Mouse (Mus musculus): ENCODE data around the gene Zfyve9. TPM values are rescaled to one million over a fixed set of nuclear protein-coding genes. Genes with fewer than 3 reads are reported as not detected.
"Not testable (repeated sequence)": the region's sequence is repeated elsewhere in the genome, so short reads cannot be mapped to it uniquely, and the experiment has no call there.

Gene Zfyve9
- total RNA-seq, 2 experiments from 2014 or later = 27.1 to 28.0 TPM

DNA sequence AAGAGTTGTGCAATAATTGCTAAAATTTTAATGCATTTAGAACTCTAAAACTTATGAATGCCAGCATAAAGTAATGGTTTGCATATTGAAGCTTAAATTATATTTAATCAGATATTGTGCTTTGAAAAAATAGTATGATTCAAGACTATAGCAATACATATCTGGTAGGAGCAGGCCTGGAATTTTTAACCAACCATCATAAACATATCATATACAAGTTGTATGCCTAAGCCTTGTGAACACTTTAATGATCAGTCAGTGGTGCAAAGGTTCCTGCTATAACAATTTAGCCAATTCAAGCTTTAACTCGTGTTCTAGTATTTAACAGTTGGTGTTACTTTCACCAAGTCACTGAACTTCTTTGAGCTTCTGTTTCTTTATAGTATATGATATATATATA lies 50.1 kb downstream of the Zfyve9 start:
- no peak for DNase-seq (ENCODE audit: low spot score)
- intact Hi-C loops (cut with DNase I) = no loop called here

DNA sequence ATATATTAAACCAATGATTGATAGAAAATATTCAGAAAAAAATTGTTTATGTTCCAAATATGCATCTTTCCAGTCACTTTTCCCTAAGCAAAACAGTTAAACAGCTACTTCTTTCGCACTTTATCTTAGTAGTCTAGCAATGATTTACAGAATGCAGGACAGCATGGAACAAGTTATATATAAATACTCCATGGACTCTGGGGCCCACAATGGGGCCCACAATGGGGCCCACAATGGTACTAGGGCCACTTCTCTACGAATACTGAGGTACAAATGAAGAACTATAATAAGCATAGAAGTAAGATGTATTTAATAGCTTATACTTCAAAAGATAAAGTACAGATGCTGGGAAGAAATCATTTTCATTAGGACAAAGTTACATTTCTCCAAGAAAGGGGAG lies 56.5 kb downstream of the Zfyve9 start:
- DNase-seq (ENCODE audit: low spot score) = no peak
- intact Hi-C loops (cut with DNase I) = no loop called here

DNA sequence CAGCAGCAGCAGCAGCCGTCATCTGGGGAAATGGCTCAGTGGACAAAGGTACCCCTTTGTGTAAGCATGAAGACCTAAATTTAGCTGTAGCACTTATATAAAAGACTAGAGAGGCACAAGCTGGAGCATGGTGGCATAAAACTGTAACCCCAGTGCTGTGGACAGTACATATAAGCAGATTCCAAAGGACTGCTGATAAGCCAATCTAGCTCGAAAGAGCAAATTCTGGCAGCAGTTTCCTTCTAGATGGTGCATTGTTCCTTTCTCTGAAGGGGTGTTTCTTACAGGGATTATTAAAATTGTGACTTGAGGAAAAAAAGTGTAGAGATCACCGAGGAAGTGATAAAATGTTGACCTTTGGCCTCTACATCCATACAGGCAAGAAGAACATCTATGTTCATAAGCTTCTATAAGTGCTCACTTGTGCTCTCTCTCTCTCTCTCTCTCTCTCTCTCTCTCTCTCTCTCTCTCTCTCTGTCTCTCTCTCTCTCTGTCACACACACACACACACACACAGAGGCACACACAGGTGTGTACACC lies 59.3 kb downstream of the Zfyve9 start:
- intact Hi-C loops (cut with DNase I) = no loop called here
- no peak for DNase-seq (ENCODE audit: low spot score)

DNA sequence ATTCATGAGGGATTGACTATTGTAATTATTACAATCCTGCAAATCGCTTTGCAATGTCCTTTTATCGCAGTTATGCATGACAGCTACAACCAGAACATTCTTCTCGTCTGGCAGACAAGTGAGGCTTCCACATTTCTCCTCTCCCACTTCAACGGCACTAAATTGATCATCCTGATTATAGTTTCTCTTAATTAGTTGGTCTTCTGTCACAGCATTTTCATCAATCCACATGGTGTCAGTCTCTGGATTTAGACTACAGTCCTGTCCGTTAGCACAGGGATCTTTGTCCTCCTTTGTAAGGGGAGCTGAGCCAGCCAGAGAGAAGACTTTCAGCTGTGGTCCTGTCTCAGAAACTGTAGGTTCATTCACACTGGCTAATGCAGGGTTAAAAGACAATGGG lies 61.2 kb downstream of the Zfyve9 start, which contains the start of gene 3110021N24Rik:
Gene 3110021N24Rik, plus strand, starts transcription at position 301 of the 400 bp plus-strand sequence.
- intact Hi-C loops (cut with DNase I) = no loop called here
- DNase-seq (ENCODE audit: low spot score) = no peak

DNA sequence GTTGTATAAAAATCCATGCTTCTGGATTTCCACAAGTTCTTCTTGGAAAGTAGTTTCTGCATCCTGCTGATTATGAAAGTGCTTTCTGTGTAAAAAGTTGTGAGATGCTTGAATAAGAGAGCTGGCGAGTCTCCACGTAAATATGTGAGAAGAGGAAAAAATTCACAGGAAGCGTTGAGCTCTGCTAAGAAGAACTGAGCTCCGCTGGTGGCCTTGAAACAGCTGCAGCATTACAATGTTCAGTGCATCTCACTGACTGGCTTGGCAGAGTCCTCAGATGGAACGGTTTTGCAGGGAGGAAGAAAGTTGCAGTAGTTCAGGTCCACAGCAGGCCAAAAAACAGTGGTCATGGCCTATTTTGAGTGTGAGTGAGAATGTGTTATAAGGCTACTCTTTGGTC lies 72.4 kb downstream of the Zfyve9 start:
- intact Hi-C loops (cut with DNase I) = no loop called here
- DNase-seq (ENCODE audit: low spot score) = no peak

DNA sequence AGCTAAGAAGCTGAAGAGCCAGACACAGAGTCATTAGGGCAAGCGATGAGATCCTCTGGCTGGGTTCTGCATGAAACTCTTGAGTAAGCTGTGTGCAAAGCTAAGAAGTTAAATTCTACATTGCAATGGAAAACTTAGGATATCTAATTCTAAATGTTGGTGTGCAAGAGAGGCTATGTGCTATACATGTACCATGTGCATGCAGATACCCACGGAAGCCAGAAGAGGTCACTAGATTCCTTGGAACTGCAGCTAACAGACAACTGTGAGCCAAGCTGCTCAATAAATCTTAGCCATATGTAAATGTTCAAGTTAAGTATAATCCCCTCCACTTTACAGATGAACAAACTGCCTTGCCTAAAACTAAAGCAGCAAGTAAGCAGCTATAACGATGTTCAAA lies 83.7 kb downstream of the Zfyve9 start:
- intact Hi-C loops (cut with DNase I) = loop anchor here (5.0 to 10.0 kb wide), 3 partner anchors 85 to 278 kb away; partner anchors contain the start of gene Zfyve9
- DNase-seq (ENCODE audit: low spot score) = no peak

DNA sequence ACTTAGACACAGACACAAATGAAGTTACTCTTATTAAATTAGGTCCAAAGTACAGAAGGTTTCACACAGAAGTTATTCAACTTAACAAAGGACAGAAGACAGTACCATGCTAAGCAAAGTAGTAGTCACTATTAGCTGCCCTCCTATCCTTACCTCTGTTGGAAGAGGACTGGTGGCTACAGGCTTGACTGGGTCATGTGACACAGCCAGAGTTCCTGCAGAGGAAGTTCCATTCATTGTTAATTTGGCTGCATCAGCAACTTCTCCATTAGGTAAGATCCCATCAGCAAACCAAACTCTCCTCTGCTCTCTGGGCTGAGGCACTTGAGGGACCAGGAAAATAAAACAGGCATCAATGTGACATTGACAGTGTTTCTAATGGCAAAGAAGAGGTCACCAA lies 89.1 kb downstream of the Zfyve9 start:
- intact Hi-C loops (cut with DNase I) = loop anchor here (10.0 kb wide), 1 partner anchor 283 kb away; no protein-coding TSS in a partner anchor
- no peak for DNase-seq (ENCODE audit: low spot score)

DNA sequence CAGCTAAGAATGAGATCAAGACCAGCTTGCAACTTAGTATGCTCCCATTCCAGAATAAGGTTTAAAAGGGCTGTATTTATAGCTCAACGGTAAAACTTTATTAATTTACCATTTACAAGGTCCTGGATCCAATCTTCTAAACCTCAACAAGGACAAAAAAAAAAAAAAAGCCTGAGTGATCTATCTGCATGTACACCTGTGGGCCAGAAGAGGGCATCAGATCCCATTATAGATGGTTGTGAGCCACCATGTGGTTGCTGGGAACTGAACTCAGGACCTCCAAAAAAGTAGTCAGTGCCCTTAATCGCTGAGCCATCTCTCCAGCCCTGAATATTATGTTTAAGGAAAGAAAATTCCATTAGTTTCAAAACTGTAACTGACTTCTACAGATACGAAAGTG lies 90.1 kb downstream of the Zfyve9 start:
- DNase-seq (ENCODE audit: low spot score) = no peak
- intact Hi-C loops (cut with DNase I) = loop anchor here (10.0 kb wide), 1 partner anchor 284 kb away; no protein-coding TSS in a partner anchor

DNA sequence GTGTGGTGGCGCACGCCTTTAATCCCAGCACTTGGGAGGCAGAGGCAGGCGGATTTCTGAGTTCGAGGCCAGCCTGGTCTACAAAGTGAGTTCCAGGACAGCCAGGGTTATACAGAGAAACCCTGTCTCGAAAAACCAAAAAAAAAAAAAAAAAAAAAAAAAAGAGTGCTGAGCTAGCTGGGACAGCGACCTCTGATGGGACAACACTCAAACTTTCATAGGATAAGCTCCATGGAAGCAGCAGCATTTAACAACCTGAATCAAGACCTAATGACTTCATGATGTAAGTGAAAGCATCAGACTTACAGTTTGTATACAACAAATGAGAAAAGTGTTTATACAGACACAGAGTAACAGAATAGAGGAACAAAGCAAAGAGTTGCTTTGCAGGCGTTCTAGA lies 93.5 kb downstream of the Zfyve9 start:
- intact Hi-C loops (cut with DNase I); DNase-seq (ENCODE audit: low spot score): not testable (repeated sequence)

DNA sequence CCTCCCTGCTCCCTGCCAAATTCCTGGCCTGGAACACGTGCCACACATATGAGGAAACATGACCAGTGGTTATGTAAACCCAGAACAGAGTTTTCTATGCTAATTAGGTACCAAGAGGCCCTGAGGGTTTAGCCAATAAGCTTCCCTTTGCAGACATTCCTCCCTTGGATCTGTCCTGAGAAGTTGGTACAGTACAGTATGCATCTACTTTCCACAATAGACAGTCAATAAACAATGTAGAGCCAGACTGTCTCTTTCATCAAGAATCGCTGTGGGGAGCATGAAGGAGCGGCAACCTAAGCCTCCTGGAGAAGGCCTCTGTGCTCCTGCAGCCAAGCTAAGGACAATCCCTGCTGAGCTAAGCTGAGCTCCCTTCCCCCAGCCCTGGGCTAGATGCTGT lies 94.4 kb downstream of the Zfyve9 start:
- intact Hi-C loops (cut with DNase I) = no loop called here

DNA sequence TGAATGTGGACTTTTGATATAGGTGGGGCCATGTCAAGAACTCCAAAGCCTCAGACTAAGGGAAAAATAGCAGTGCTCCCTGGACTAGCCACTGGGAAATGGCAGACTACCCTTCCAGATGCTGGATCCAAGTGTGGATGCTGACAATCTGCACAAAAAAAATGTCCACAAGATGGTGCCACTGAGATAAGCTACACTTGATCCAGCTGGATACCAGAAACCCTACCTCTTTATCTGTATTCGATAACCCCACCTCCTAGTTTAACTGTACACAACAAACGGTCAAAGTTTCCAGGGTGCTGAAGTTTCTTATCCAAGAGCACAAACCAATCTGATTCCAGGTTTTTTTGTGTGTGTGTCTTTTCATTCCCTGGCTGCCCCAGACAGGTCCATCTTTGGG lies 116.2 kb downstream of the Zfyve9 start:
- DNase-seq (ENCODE audit: low spot score) = no peak
- intact Hi-C loops (cut with DNase I) = no loop called here

More for the DNA sequence above, 94.4 kb downstream of the Zfyve9 start:
- DNase-seq (ENCODE audit: low spot score) = no peak

DNA sequence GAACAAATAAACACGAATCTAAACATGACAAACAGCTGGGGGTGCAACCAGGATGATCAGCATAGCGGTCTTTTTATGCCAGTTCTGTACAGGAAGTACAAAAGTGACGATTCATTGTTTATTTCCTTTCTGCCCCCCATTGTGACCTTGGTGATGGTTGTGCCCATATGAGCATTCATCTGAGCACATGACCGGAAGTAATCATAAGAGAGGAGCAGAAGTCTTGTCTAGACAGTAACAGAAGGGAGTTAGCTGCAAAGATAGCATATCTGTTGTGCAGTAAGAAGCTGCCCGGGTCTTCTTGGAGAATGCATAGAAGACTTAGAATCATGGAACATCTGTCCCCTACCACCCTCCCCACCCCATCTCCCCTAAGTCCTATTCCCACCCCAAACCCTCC lies 141.8 kb downstream of the Zfyve9 start:
- DNase-seq (ENCODE audit: low spot score) = no peak
- intact Hi-C loops (cut with DNase I) = no loop called here

DNA sequence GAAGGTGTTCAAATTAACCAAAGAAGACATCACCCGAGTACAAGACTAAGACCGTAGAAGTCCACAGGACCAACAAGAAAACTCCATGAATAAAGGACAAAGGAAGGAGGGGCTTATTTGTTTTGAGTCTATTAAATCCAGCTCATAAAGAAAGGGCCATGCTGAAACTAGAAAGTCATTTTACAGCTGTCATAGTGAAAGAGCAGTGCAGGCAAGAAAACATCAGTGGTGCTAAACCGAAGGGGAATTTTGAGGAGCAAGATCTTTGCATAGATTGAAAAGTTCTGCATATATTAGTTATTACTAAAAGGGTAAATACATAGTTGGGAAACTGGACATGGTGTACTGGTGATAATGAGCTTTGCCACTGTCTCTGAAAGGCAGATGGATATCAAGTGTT lies 142.9 kb downstream of the Zfyve9 start:
- intact Hi-C loops (cut with DNase I) = no loop called here

DNA sequence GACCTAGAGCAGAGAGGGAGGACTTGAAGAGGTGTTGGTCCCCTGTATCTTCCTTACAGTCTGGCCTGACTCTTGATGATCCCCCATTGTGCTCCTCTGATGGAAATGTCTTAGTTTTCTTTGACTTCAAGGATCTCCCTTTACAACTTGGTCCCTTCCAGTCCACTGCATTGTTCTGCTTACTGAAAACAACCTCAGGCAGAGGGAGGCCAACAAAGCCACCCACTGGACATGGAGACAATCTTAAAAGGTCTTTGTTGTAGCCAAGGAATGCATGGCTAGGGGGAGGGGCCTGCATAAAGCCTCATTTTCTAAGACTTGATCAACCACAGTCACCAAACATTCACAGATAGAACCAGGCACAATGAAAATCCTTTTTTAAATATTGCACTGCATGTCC lies 145.5 kb downstream of the Zfyve9 start:
- DNase-seq (ENCODE audit: low spot score) = no peak
- intact Hi-C loops (cut with DNase I) = no loop called here

More for the DNA sequence above, 142.9 kb downstream of the Zfyve9 start:
- DNase-seq (ENCODE audit: low spot score) = no peak

DNA sequence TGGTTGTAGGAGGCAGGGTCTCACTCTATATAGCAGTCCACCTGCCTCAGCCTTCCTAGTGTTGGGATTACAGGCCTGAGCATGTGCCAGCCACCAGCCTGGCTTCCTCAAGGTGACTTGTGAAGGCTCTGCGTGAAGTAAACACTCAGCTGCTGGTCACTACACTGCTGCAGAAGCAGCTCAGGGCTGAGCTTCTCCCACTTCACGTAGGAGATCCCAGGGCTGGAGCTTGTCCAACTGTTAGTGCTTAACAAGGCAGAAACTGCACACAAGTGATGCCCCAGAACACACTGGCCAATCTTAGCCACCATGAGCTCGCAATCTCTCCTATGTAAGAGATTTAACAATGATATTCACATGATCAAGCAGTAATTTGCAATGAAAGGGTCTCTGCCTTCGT lies 145.9 kb downstream of the Zfyve9 start:
- DNase-seq (ENCODE audit: low spot score) = no peak
- intact Hi-C loops (cut with DNase I) = no loop called here

DNA sequence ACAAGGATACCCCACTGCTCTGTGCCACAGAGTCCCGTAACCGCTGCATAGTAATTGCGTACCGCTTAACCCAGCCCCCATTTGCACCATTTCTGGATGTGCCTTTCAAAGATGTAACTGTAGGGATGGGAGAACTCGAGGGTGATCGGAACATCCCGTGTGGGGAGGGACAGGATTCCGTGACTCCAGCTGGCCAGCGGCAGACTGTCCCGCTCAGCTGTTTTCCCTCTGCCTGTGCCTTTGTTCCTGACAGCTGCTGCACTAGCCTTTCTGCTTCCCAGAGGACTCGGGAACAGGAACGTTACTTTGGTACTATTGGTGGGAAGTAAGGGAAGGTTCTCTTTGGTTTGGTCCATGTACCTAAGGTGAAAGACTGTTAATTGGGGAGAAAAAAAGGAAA lies 146.9 kb downstream of the Zfyve9 start:
- intact Hi-C loops (cut with DNase I) = no loop called here
- no peak for DNase-seq (ENCODE audit: low spot score)

DNA sequence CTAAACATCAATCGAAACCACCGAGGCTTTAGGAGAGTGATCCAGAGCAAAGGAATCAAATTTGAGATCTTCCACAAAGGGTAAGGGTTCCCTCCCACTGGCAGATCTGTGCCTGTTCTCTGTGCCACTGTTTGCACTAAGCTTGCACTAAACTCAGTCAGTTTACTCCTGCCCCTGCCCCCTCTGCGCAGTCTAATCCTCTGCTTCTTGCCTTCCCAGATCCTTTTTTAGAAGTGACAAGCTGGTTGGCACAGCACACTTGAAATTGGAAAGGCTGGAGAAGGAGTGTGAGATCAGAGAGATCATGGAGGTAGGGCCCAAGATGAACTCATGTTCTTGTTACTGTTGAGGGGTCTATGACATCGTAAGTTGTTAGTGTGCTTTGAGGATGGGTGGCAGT lies 149.0 kb downstream of the Zfyve9 start:
- no peak for DNase-seq (ENCODE audit: low spot score)
- intact Hi-C loops (cut with DNase I) = no loop called here

DNA sequence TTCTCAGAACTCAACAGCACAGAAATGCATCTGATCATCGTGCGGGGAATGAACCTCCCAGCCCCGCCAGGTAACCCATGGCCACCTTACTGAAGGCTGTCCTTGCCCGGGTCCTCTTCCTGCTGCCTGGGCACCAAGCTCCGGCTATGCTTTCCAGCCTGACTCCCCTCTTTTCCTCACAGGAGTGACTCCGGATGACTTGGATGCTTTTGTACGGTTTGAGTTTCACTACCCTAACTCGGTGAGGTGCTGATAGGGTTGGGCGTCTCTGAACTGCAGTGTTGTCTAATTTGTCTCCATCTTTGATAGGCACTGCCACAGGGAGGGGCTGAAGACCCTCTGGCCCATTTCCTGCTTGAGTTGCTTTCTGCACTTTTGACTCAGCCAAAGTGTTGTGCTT lies 150.5 kb downstream of the Zfyve9 start:
- no peak for DNase-seq (ENCODE audit: low spot score)
- intact Hi-C loops (cut with DNase I) = no loop called here

DNA sequence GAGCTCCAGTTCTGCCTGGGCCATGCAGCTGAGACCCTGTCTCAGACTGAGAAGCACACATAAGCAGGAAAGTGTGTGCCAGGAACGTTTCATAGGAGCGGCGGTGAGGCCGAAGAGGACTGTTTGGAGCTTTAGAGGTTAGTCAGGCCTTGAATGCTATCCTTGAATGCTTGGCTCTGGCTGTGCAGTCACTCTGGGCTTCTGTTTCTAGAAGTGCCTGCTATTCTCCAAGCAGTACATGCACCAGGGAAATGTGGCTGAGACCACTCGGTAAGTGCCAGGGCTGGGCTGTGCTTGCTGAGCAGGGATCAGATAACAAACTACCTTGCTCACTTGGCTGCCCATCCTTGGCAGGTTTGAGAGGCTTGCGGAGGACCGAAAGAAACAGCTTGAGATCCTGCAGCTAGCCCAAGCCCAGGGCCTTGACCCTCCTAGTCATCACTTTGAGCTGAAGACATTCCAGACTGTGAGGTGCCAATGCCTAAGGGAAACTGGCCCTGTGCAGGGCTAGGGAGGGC lies 151.2 kb downstream of the Zfyve9 start:
- no peak for DNase-seq (ENCODE audit: low spot score)
- intact Hi-C loops (cut with DNase I) = no loop called here

DNA sequence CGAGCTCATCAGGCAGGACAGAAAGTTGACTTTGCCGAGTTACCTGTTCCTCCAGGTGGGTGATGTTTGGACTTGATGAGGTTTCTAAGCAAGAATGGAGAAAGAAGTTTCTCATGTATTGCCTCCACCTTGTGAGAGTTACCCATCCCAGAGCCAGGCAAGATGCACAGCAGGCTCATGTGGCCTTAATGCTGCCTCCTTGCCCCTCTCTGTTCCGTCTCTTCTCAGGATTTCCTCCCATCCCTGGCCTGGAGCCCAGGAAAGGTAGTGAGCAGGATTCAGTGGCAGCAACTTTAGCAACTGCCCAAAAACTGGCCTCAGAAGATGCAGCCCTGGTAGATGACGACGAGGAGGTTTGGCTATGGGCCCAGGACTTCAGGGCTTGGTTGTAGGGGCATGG lies 153.5 kb downstream of the Zfyve9 start:
- no peak for DNase-seq (ENCODE audit: low spot score)
- intact Hi-C loops (cut with DNase I) = no loop called here

DNA sequence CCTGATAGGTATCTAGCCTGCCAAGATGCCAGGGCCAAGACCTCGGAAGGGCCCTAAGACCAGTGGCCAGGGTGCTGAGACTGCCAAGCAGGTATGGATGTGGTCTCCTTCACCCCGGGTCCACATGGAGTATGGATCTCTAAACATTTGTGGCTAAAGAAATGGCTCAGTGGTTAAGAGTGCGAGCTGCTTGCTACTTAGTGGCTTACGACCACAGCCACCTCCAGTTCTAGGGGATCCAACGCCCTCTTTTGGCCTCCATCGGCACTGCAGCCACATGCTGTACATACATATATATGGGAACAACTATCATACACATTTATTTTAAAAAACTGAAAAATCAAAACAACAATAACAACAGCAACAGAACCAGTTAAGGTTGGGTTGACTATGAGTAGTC lies 159.1 kb downstream of the Zfyve9 start:
- intact Hi-C loops (cut with DNase I) = no loop called here
- no peak for DNase-seq (ENCODE audit: low spot score)

DNA sequence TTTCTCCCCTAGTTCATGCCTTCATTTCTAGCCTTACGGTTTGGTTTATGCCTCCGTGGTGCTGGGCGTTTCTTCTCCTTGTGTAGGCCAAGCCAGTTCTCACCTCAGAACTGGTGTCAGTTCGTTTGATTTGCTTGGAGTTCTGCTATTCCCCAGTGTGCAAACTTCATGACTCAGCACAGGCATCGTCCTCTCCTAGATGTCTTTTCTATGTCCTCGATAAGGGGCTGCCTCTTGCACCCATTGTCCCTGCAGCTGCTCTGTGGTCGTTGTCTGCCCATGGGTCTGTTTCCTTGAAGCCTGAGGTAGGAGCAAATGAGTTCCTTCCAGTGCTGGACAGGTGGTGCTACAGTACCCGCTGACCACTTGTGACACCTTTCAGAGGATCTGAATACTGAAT lies 160.1 kb downstream of the Zfyve9 start:
- intact Hi-C loops (cut with DNase I) = no loop called here
- no peak for DNase-seq (ENCODE audit: low spot score)
